Mouse (Mus musculus): ENCODE results near the gene Tspear.

DNA sequence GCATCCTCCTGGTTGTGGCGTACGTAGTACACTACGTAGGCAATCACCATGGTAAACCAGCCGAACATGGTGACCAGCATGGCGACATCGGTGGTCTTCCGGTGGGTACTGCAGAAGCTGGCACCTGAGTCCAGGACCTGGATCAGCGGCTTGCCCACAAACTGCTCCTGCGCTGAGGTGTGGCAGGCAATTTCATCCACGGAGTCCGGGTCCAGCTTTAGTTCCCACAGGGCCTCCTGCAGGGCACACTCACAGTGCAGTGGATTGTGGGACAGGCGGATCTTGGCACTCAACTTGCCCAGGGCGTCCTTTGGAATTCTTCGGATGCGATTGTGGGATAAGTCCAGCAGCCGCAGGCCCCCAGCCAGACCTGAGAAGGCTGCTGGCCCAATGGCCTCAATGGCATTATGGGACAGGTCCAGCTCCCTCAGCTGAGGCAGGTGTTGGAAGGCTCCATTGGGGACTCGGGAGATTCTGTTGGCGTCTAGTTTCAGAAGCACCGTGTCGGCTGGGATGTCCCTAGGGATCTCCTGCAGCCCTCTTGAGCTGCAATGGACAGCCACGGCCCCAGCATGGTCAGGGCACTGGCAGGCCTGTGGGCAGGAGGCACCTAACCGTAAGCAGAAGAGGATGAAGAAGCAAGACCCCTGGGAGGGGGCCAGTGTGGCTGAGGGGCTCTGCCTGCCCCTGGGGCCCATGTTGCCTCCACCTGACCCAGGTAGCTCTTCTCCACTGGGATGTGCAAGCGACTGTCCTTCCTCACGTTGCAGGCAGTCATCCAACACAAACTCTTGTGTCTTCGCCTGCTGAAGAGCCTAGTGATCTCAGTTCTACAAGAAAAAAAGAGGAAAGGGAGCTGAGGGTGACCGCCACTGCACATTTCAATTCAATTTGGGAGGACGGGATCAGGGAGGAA is 214.8 kb downstream of the Tspear start:
- TF ChIP-seq CTCF (IDR thresholded peaks at IDR 0.05; ENCODE audit: borderline replicate concordance, extremely low read depth, insufficient read depth, insufficient read length) (no peak), POLR2A (IDR thresholded peaks at IDR 0.05; ENCODE audit: borderline replicate concordance, extremely low read depth, insufficient read depth, insufficient read length, poor library complexity, severe bottlenecking) (no peak)

Measured in brain, embryonic 14.5 days (tissue).